Mouse (Mus musculus) lung, embryonic 16.5 days (tissue): ENCODE measurements around the gene Cmtm6. TPM values are rescaled to one million over a fixed set of nuclear protein-coding genes. Genes with fewer than 3 reads are reported as not detected.

Source experiments
- ATAC-seq: fragments of 200-750 bp; cut with Nextera tagmentation; 2 replicates; pipeline ENCODE4 v1.8.0; 2017; ENCODE audit warnings: low read depth, mild to moderate bottlenecking, moderate library complexity
- H3K27ac ChIP-seq: fragments of 300-500 bp; sonication (generic); 2 replicates; pipeline ENCODE4 v1.5.1; 2014; ENCODE audit warnings: mild to moderate bottlenecking, control low read depth, low read length
- H3K27me3 ChIP-seq: fragments of 300-500 bp; sonication (generic); 2 replicates; pipeline ENCODE4 v1.6.1; 2014; ENCODE audit warnings: low read depth, low read length, mixed read lengths; ENCODE audit not compliant: control insufficient read depth, insufficient read depth
- H3K36me3 ChIP-seq: fragments of 300-500 bp; sonication (generic); 2 replicates; pipeline ENCODE4 v1.6.1; 2014; ENCODE audit warnings: low read length; ENCODE audit not compliant: control insufficient read depth, insufficient read depth
- H3K4me1 ChIP-seq: fragments of 300-500 bp; sonication (generic); replicated peaks from 2 replicates; pipeline ENCODE4 v1.6.1; 2014; ENCODE audit warnings: low read length, mixed read lengths; ENCODE audit not compliant: control insufficient read depth, insufficient read depth
- H3K4me2 ChIP-seq: fragments of 300-500 bp; sonication (generic); 2 replicates; pipeline ENCODE4 v1.6.1; 2014; ENCODE audit warnings: low read depth, low read length, control low read depth
- H3K4me3 ChIP-seq: fragments of 300-500 bp; sonication (generic); 2 replicates; pipeline ENCODE4 v1.5.1; 2014; ENCODE audit warnings: mild to moderate bottlenecking, low read length, control low read depth
- H3K9ac ChIP-seq: fragments of 300-500 bp; sonication (generic); 2 replicates; pipeline ENCODE4 v1.6.1; 2014; ENCODE audit warnings: low read length, control low read depth
- H3K9me3 ChIP-seq: fragments of 300-500 bp; sonication (generic); 2 replicates; pipeline ENCODE4 v1.6.1; 2016; ENCODE audit warnings: low read length; ENCODE audit not compliant: control insufficient read depth
- WGBS: fragments of 180-500 bp; shearing (Covaris S2); extraction: QIAGEN DNeasy Blood & Tissue Kit; methylation state at CpG from one replicate; pipeline ENCODE4 v1.1.7; 2014; 5-methylcytosine and 5-hydroxymethylcytosine counted together
- polyA plus RNA-seq: library from polyadenylated mRNA; unstranded; fragments of >200 nt; fragmentation: Nextera tagmentation; extraction: Ambion mirVana; gene quantifications from 2 replicates; pipeline ENCODE4 v1.2.1, GENCODE M21; 2015

Cmtm6 gene
- polyA plus RNA-seq, 1 experiment from 2014 or later, result 67.0 TPM

DNA sequence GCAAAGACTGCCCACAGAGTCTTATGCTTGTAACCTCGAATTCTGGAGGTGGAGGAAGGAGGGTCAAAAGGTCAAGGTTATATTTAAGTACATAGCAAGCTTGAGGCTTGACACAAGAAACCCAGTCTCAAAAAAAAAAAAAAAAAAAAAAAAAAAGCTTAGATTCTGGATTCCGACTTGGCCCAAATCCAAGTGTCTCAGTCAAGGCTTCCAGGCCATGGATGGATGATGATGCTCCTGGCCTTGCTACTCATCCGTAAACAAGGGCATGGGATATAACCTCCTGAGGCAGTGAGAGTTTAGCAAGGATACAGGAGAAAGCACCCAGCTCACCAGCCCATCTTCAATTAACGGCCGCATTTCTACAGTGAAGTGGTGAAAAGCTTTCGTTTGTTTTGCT lies 43.7 kb downstream of the Cmtm6 start:
- Histone ChIP-seq H3K4me3 (no peak overlapping the region), H3K9ac (no peak overlapping the region), H3K36me3 (peaks cover 4% of the 10 kb centered on the region; the same call in 1 of the 2 replicates), H3K4me2 (no peak overlapping the region), H3K27ac (no peak overlapping the region), H3K27me3 (no peaks in the 10 kb centered on the region), H3K4me1 (peaks cover 7% of the 10 kb centered on the region; the same call in 1 of the 2 replicates), H3K9me3 (no peaks in the 10 kb centered on the region; the same call in 1 of the 2 replicates)
- 57% methylated on average over 6 of the region's 6 CpGs for WGBS
- no peak for ATAC-seq

DNA sequence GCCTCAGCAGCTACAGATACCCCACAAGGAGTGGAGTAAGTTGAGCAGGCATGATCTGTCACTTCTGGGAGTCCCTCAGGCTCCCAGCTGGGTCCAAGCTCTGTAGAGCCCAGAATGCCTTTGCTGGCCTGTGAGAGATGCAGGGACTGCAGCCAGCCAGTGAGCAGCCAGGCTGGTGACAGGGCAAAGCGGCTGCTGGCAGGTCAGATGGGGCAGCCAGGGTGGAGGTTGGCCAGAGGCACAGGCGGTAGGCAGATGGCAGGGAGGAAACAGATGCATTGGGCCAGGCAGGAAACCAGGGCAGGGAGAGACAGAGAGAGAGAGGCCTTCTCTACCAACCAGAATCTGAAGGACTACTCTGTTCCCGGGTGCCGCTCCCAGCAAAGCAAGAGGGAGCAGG lies 44.4 kb downstream of the Cmtm6 start:
- Histone ChIP-seq H3K36me3 (peaks cover 4% of the 10 kb centered on the region; the same call in 1 of the 2 replicates), H3K27me3 (no peaks in the 10 kb centered on the region), H3K27ac (no peak overlapping the region), H3K9ac (no peak overlapping the region), H3K9me3 (no peaks in the 10 kb centered on the region; the same call in 1 of the 2 replicates), H3K4me1 (peaks cover 10% of the 10 kb centered on the region; the same call in 1 of the 2 replicates), H3K4me2 (no peak overlapping the region), H3K4me3 (no peak overlapping the region)
- peak; percentile 27; the same call in 1 of the 2 replicates for ATAC-seq
- 46% methylated on average over 4 of the region's 4 CpGs for WGBS

DNA sequence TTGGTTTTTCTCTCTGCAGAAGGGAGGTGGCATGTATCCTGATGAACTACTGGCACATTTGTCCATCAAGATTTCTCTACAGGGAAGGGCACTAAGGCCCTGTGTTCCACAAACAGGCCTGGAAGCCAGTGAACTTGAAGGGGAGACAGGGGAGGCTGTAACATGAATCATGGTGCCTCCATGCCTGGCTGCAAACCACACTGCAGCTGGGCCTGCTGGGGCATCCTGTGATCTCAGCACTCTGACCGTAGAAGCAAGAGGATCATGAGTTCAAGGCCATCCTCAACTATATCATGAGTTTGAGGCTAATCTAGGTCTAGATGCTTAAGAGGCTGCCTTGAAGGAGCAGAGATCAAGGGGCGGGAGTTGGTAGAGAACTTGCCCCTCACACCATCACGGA lies 45.4 kb downstream of the Cmtm6 start:
- WGBS, result 84% methylated on average over 3 of the region's 3 CpGs
- H3K4me1 ChIP-seq, result peaks cover 15% of the 10 kb centered on the region

DNA sequence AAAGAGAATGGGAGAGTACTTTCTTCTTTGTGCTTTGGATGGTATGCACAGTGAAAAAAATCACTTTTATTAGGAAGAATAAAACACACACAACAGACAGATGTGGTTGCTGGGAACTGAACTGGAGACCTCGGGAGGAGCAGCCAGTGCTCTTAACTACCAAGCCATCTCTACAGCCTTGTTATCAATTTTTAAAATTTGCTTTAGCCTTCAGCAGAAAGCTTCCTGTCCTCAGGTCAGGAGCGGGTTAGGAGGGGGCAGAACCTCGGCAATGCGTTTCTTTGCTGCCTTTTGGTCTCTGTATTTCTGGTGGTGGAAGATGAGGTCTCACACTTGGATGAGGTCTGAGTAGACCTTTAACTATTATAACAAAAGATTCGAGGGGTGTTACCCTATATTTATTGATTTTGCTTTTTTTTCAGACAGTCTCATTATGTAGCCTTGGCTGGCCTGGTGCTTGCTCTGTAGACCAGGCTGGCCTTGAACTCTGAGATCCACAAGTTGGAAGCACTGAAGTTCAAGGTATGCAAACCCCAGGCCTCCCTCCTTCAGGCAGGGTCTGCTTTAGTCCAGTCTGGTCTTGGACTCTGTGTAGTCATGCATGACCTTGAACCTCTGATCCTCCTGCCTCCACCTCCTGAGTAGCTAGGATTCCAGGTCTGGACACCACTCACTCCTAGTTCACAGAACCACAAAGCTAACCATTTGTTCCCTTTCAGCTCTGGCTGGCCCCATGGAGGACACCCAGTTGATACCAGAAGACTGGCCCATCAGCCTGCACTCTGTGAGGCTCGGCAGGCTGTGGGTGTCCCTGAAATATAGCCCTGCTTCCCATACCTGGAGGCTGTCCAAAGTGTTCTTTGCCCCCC lies 46.5 kb downstream of the Cmtm6 start:
- H3K4me2 ChIP-seq, result no peak overlapping the region
- peaks cover 19% of the 10 kb centered on the region for H3K4me1 ChIP-seq
- no peaks in the 10 kb centered on the region; the same call in 1 of the 2 replicates for H3K9me3 ChIP-seq
- H3K4me3 ChIP-seq, result no peak overlapping the region
- no peak overlapping the region for H3K9ac ChIP-seq
- H3K27ac ChIP-seq, result no peak overlapping the region
- H3K27me3 ChIP-seq, result no peaks in the 10 kb centered on the region
- peaks cover 2% of the 10 kb centered on the region; the same call in 1 of the 2 replicates for H3K36me3 ChIP-seq
- ATAC-seq, result no peak
- 53% methylated on average over 6 of the region's 6 CpGs for WGBS

More for the DNA sequence above, 45.4 kb downstream of the Cmtm6 start:
- ATAC-seq, result no peak
- no peak overlapping the region for H3K27ac ChIP-seq
- peaks cover 4% of the 10 kb centered on the region; the same call in 1 of the 2 replicates for H3K36me3 ChIP-seq
- no peaks in the 10 kb centered on the region; the same call in 1 of the 2 replicates for H3K9me3 ChIP-seq
- H3K27me3 ChIP-seq, result no peaks in the 10 kb centered on the region
- H3K9ac ChIP-seq, result no peak overlapping the region
- no peak overlapping the region for H3K4me2 ChIP-seq
- H3K4me3 ChIP-seq, result no peak overlapping the region

DNA sequence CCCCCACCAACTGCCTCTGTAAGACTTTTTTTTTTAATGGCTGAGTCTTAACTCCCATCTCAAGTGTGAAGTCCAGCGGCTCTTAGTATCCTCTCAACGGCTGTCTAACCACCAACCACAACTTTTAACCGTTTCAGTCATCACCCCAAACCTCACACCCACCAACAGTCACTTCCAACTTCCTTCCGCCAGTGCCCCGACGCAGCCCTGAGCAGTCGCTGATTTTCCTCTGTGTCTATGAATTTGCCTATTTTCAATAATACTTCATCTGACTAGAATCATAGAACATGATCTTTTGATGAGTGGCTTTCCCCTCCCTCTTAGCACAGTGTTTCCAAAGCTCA lies 47.1 kb downstream of the Cmtm6 start:
- H3K27ac ChIP-seq, result no peak overlapping the region
- 52% methylated on average over 7 of the region's 7 CpGs for WGBS

DNA sequence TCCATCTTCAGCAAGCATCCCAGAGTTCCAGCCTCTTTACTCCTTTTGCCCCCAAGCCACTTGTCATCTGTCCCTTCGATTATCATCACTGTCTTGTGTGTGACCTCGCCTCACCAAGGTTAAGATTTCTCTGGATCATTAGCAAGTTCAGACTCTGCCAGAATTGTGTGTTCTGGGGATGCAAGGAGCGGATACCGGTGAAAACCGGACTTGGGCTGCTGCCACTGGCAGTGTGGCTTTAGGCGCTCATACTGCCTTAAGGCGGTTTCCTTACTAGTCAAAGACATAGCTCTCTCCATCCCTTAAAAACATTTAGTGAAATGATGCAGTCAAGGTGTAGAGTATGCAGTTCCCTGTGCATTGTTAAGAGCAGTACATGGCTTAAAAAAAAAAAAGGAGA lies 48.0 kb downstream of the Cmtm6 start:
- Histone ChIP-seq H3K9ac (no peak overlapping the region), H3K27ac (no peak overlapping the region), H3K4me3 (no peak overlapping the region), H3K9me3 (no peaks in the 10 kb centered on the region), H3K4me1 (peaks cover 19% of the 10 kb centered on the region), H3K27me3 (no peaks in the 10 kb centered on the region), H3K4me2 (no peak overlapping the region), H3K36me3 (no peaks in the 10 kb centered on the region)
- 83% methylated on average over 7 of the region's 7 CpGs for WGBS
- ATAC-seq, result no peak

More for the DNA sequence above, 47.1 kb downstream of the Cmtm6 start:
- Histone ChIP-seq H3K27me3 (no peaks in the 10 kb centered on the region), H3K4me2 (no peak overlapping the region), H3K36me3 (no peaks in the 10 kb centered on the region), H3K4me1 (peaks cover 19% of the 10 kb centered on the region), H3K9me3 (no peaks in the 10 kb centered on the region), H3K9ac (no peak overlapping the region), H3K4me3 (no peak overlapping the region)
- no peak for ATAC-seq

DNA sequence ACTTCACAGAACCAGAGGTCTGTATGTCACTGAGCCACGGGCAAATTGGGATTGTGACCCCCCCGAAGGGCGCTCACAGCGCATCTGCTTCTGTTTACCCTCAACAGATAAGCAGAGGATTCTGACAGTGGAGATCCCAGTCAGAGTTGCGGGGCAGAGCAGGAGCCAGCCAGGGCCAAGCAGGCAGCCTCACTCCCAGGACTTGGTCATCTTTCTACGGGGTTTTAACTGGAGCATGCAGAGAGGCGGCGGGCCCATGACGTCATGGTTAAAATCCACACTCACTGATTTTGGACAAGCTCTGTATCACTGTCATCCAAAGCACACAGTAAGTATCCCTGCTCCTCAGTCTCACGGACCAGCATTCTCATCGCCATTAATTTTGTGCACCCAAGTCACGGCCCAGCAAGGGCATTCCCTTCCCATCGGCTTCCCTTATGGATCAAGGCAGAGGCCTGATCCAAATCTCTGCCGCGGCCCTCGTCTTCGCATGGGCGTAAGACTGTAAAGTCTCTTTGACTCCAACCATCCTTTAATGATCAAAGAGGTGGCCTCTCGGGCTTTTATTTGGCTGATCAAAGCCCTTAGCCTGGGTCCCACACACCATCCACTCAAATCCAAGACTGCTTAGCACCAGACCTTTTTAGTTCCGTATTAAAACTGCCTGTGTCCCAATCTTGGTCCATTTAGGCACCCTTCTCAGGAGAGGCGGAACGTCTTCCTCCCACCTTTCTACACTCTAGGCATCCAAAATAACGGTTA lies 49.2 kb downstream of the Cmtm6 start:
- H3K4me2 ChIP-seq, result peak overlapping the region; percentile 87
- no peaks in the 10 kb centered on the region for H3K9me3 ChIP-seq
- 0 out of 2 replicates have a peak overlapping the region, but pooled peaks have one; percentile 1 for H3K27ac ChIP-seq
- WGBS, result 32% methylated on average over 23 of the region's 23 CpGs
- H3K36me3 ChIP-seq, result no peaks in the 10 kb centered on the region
- H3K27me3 ChIP-seq, result no peaks in the 10 kb centered on the region
- peaks cover 16% of the 10 kb centered on the region for H3K4me1 ChIP-seq
- ATAC-seq, result peak; percentile 17; the same call in 1 of the 2 replicates
- peak overlapping the region; percentile 58 for H3K4me3 ChIP-seq
- H3K9ac ChIP-seq, result peak overlapping the region; percentile 80

DNA sequence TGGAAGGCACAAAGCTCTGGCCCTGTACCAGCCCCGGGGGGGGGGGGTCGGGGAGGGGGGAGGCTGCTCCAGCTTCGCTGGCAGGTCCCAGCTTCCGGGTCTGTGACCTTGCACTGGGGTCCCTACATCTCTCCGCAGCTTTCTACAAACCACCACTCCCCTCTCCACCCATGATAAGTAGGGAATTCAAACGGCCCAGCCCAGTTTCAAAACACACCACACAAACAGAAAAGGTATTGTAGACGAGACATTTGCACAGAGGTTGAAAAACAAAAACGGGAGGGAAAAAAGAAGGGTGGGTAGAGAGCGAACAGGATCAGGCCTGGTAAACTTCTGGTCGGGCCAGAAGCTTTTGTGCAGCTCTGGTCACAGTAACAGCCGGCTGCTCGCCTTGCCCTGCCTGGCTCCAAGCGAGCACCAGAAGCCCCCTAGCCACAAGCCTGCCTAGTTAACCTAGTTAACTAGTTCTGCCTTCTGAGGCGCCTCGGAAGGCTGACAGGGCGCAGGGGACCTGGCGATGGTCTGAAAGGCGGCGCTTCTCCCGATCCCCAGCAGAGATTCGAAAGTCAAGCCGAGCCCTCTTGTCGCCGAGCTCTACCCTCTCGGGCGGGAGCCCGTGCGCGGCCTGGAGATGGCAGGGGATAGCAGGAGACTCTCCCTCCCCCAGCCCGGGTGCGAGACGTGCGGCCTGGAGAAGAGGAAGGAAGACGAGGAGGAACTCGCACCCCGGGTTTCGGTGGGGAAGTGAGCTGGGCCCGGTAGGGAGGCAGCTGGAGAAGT lies 50.0 kb downstream of the Cmtm6 start:
- Histone ChIP-seq H3K4me1 (peaks cover 21% of the 10 kb centered on the region), H3K36me3 (no peaks in the 10 kb centered on the region), H3K9ac (peak overlapping the region; percentile 80), H3K4me3 (peak overlapping the region; percentile 58), H3K4me2 (peak overlapping the region; percentile 87), H3K9me3 (no peaks in the 10 kb centered on the region), H3K27ac (peak overlapping the region; percentile 75), H3K27me3 (no peaks in the 10 kb centered on the region)
- WGBS, result under 1% methylated on average over 34 of the region's 38 CpGs
- ATAC-seq, result peak; percentile 59
